Mouse (Mus musculus) cerebellum, adult 2 months (tissue): ENCODE data around the gene Sh2d3c.

ENCODE experiments used
- CTCF ChIP-seq: fragments of 200-500 bp; IDR thresholded peaks from 2 replicates; pipeline ENCODE4 v1.5.1; 2011; ENCODE audit warnings: low read depth, mild to moderate bottlenecking, control low read depth, low read length, moderate library complexity, borderline replicate concordance; ENCODE audit not compliant: insufficient read depth
- POLR2A ChIP-seq: fragments of 200-500 bp; IDR thresholded peaks from 2 replicates; pipeline ENCODE4 v1.6.1; 2011; ENCODE audit warnings: low read length, control low read depth, borderline replicate concordance; ENCODE audit not compliant: insufficient read depth

- TF ChIP-seq CTCF (no peak), POLR2A (no peak)
These were observed 11.2 kb upstream of the Sh2d3c start for GRCm38 (mm10) chr2:32709521-32710137.
